Mouse (Mus musculus) lung, adult 2 months (tissue): ENCODE data around the gene Specc1.

Source experiments
- CTCF ChIP-seq: fragments of 200-500 bp; IDR thresholded peaks from 2 replicates; pipeline ENCODE4 v1.5.1; 2011; ENCODE audit warnings: mild to moderate bottlenecking, low read length, control low read depth; ENCODE audit not compliant: insufficient read depth
- POLR2A ChIP-seq: fragments of 200-500 bp; IDR thresholded peaks from 2 replicates; pipeline ENCODE4 v1.6.1; 2011; ENCODE audit warnings: low read depth, mild to moderate bottlenecking, control low read depth, low read length, borderline replicate concordance; ENCODE audit errors: extremely low read depth

GRCm38 (mm10) chr11:62065655-62066054 lies 109.1 kb downstream of the Specc1 start:
- TF ChIP-seq POLR2A, result no peak
- TF ChIP-seq CTCF, result no peak
